Mouse (Mus musculus) splenic B cell, adult 2 months (primary cell): ENCODE measurements around the gene Plekhg2.

Experiments used
- DNase-seq: peaks from one replicate; pipeline ENCODE4 v3.0.0-alpha.2; 2011; ENCODE audit warnings: low read depth, low spot score
- H3K27me3 ChIP-seq: 2 replicates; pipeline ENCODE4 v1.6.1; 2012; ENCODE audit warnings: mild to moderate bottlenecking, low read length, moderate library complexity, mixed read lengths; ENCODE audit not compliant: control insufficient read depth, poor library complexity, insufficient read depth, severe bottlenecking
- H3K36me3 ChIP-seq: 2 replicates; pipeline ENCODE4 v1.6.1; 2012; ENCODE audit warnings: mild to moderate bottlenecking, low read length, moderate library complexity, mixed read lengths; ENCODE audit not compliant: control insufficient read depth, poor library complexity, insufficient read depth, severe bottlenecking

Plekhg2 gene

GRCm38 (mm10) chr7:28341381-28341780, 31.0 kb downstream of the Plekhg2 start:
- no peaks in the 10 kb centered on the region for H3K36me3 ChIP-seq
- no peak for DNase-seq
- no peaks in the 10 kb centered on the region for H3K27me3 ChIP-seq

- Histone ChIP-seq H3K36me3 (no peaks in the 10 kb centered on the region), H3K27me3 (no peaks in the 10 kb centered on the region)
- DNase-seq: peak; percentile 81
These were observed 33.0 kb downstream of the Plekhg2 start for GRCm38 (mm10) chr7:28339213-28339917.

GRCm38 (mm10) chr7:28338108-28338998, 34.0 kb downstream of the Plekhg2 start, which contains the start of gene Supt5:
TSS of gene Supt5 (minus strand) at chr7:28338746.
- no peaks in the 10 kb centered on the region for H3K36me3 ChIP-seq
- no peaks in the 10 kb centered on the region for H3K27me3 ChIP-seq
- peak; percentile 99 for DNase-seq

- Histone ChIP-seq H3K27me3 (no peaks in the 10 kb centered on the region), H3K36me3 (peaks cover under 1% of the 10 kb centered on the region; the same call in 1 of the 2 replicates)
- no peak for DNase-seq
These were observed 36.9 kb downstream of the Plekhg2 start for GRCm38 (mm10) chr7:28335471-28335870.

- Histone ChIP-seq H3K36me3 (peaks cover 6% of the 10 kb centered on the region), H3K27me3 (no peaks in the 10 kb centered on the region)
- DNase-seq: no peak
These were observed 37.9 kb downstream of the Plekhg2 start for GRCm38 (mm10) chr7:28334534-28334933.

- no peak for DNase-seq
- Histone ChIP-seq H3K27me3 (no peaks in the 10 kb centered on the region), H3K36me3 (peaks cover 15% of the 10 kb centered on the region)
These were observed 44.1 kb downstream of the Plekhg2 start for GRCm38 (mm10) chr7:28328260-28328659.

- DNase-seq: peak; percentile 35
- Histone ChIP-seq H3K36me3 (peaks cover 16% of the 10 kb centered on the region), H3K27me3 (no peaks in the 10 kb centered on the region)
These were observed 45.9 kb downstream of the Plekhg2 start for GRCm38 (mm10) chr7:28326457-28326856.

- peaks cover 18% of the 10 kb centered on the region for H3K36me3 ChIP-seq
- H3K27me3 ChIP-seq: no peaks in the 10 kb centered on the region
- DNase-seq: no peak
These were observed 47.1 kb downstream of the Plekhg2 start for GRCm38 (mm10) chr7:28325293-28325692.

- no peaks in the 10 kb centered on the region for H3K27me3 ChIP-seq
- no peak for DNase-seq
- H3K36me3 ChIP-seq: peaks cover 23% of the 10 kb centered on the region
These were observed 50.3 kb downstream of the Plekhg2 start for GRCm38 (mm10) chr7:28321974-28322720.

GRCm38 (mm10) chr7:28318714-28319113, 53.7 kb downstream of the Plekhg2 start:
- DNase-seq: no peak
- Histone ChIP-seq H3K27me3 (no peaks in the 10 kb centered on the region), H3K36me3 (peaks cover 27% of the 10 kb centered on the region)

GRCm38 (mm10) chr7:28318036-28318435, 54.4 kb downstream of the Plekhg2 start:
- Histone ChIP-seq H3K36me3 (peaks cover 24% of the 10 kb centered on the region), H3K27me3 (no peaks in the 10 kb centered on the region)
- no peak for DNase-seq

- Histone ChIP-seq H3K27me3 (no peaks in the 10 kb centered on the region), H3K36me3 (peaks cover 10% of the 10 kb centered on the region; the same call in 1 of the 2 replicates)
- peak; percentile 96 for DNase-seq
These were observed 60.4 kb downstream of the Plekhg2 start, which contains the start of gene Timm50 for GRCm38 (mm10) chr7:28311926-28312543. TSS of gene Timm50 (minus strand) at chr7:28312072.

GRCm38 (mm10) chr7:28311151-28311925, 61.1 kb downstream of the Plekhg2 start:
- DNase-seq: no peak
- Histone ChIP-seq H3K36me3 (peaks cover 7% of the 10 kb centered on the region; the same call in 1 of the 2 replicates), H3K27me3 (no peaks in the 10 kb centered on the region)
